Mouse (Mus musculus): ENCODE results near the gene Mrtfb.
"Not testable (repeated sequence)": the region's sequence is repeated elsewhere in the genome, so short reads cannot be mapped to it uniquely, and the experiment has no call there.

Mrtfb gene

DNA sequence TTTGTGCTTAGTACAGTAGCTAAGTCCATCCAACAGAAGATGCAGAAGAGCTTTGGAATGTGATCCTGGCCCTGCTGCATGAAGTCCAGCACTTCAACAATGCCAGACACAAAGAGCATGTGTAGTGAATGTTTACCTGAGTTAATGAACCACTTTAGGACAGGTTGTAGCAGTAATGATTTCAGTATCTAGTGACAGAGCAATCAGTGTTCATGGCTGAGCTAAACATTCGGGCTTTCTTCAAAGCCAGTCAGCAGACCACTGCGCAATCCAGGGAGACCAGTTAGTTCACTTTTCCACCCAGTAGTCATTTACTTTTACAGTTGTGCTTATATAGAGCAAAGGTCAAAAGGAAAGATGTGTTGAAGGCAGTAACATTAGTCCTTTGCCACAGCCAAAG lies 20.0 kb downstream of the Mrtfb start:
- peak in 1 of 2 experiments; percentile 12 for DNase-seq (ENCODE audit: low spot score in 2 of 2)

DNA sequence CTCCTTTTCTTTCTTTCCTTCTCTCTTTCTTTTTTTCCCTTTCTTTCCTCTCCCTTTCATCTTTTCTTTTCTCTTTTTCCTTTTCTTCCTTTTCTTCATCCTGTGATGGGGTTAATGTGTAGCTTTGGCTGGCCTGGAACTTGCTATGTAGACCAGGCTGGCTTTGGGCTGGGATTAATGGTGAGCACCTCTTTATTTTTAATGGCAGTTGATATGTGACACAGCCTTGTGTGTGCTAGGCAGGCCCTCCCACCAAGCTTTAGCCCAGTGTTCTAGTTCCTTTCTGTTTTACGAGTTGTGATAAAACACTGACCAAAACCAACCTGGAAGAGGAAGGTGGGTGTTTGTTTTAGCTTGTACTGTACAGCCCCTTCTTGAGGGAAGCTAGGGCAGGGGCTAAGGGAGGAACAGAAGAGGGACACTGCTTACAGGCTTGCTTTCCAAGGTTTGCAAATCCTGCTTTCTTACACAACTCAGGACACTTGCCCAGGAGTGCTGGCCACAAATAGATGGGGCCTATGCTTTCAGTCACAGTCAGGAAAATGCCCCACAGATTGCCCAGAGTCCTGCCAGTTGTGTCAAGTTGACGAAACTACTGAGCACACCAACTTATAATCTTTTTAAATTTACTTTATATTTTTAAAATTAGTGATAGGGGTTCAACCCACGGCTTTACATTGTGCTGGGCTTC lies 20.6 kb downstream of the Mrtfb start:
- DNase-seq (ENCODE audit: low spot score in 2 of 2), result no peak

DNA sequence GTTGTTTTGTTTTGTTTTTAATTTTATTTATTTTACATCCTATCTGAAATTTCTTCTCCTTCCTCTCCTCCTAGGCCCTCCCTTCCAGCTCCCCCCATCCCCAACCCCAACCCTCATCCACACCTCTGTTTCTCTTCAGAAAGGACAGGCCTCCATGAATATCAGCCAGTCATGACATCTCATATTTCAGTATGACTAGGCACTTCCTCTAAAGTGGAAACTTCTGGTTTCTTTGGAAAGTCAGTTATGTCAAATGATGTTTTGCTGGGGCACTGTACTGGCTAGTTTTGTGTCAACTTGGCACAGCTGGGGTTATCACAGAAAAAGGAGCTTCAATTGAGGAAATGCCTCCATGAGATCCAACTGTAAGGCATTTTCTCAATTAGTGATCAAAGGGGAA lies 30.1 kb downstream of the Mrtfb start:
- not testable (repeated sequence) for DNase-seq (ENCODE audit: low spot score in 2 of 2)

DNA sequence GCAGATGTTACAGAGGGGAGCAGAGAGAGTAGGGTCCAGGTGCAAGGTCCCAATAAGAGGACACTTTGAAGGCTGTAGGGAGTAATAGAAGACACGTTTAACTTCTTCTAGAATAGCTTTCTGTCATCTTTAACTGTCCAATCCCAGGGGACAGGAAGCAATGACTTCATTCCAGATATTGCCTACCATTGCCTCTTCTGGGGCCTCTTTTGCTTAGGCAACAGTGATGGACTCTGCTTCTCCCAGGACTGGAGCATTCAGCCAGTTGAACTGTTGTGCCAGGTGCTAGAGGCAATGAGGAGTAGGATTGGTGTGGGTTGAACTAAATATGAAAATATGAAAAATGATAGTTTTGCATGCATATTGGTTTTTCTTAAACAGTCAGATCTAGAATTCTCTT lies 41.6 kb downstream of the Mrtfb start:
- no peak for DNase-seq (ENCODE audit: low spot score in 2 of 2)

DNA sequence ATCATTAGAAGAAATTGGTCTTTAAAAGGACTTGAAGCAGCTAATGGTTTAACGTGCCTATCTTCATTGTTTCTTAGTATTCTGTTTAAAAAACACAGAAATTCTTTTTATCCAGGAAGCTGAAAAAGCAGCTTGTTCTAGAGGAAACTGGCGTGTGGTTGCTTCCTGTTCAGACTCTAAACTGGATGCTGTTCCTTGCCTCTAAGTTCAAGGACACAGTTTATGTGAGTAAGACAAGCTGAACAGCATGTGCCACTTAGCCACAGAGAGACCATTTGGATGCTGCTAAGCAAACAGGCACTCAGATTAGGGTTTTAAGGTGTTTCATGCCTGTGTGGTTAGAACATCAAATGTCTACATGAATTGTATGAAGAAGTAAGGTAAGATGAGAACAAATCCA lies 42.7 kb downstream of the Mrtfb start:
- no peak for DNase-seq (ENCODE audit: low spot score in 2 of 2)

DNA sequence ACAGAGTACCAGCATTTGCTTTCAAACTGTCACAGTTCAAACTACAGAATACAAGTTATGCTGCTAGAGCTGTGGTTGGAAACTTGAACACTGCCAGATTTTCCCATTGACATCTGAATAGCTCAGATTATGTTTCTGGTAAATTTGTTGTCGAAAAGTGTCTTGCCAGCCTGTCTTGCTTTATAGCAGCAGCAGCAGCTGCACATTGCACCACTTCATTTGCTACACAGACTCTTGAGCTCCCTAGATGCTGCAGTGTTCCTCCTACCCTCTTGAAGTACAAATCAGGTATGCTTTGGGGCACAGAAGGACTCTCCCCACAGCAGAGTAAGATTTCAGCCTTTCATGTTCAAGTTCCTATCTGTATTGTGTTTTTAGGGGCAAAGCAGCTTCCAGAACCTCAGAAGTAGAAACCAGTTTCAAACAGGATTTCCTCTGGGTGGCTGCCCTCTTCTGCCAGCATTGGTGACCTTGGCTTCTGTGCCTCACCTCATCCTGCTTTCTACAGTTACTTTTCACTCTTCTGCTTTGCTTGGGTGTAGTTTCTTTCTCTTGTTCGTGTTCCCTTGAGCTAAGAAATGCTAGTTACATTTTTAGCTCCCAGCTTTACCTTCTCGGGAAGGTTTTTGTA lies 49.9 kb downstream of the Mrtfb start:
- no peak for DNase-seq (ENCODE audit: low spot score in 2 of 2)

DNA sequence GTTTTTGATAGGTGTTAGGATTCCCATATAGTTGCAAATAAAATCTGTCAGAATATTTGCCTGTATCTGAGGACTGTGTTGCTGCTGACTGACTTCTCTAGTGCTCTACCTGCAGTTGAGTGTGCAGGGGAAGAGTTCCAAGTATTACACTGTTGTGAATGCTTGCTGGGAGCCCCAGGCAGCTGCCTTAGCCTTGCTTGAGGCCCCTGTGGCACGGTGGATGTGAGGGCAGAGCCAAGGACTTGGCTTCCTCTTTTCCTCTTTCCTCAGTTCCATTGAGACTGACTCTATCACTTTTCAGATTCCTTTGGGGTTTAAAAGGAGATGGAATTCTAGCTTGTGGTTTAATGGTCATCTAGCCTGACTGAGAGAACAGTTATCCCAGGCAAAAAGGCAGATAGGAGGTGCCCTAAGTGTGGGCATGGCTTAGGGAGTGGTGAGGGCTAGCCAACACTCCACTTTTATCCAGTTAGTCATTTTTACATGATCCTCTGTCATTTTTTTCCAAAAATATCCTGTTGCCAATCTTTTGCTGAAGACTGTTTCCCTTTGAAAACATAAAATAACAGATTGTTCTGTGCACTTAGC lies 53.9 kb downstream of the Mrtfb start:
- no peak for DNase-seq (ENCODE audit: low spot score in 2 of 2)

DNA sequence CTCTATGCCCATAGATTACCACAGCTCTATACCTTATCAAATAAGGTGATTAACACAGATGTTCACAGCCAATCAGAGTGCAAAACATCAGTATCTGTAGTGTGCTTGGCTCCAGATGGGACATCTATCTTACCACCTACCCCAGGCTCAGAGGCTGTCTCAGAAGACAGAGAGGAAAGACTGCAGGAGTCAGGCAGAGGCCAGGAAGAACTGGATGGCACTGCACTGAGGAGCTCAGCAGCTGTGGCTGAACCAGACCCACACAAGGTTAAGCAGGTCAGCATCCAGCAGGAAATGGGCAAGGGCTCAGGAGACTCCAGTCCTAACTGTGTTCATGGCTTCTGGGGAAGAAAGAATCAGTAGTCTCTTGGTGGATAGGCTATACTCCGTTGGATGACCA lies 55.1 kb downstream of the Mrtfb start:
- no peak for DNase-seq (ENCODE audit: low spot score in 2 of 2)

DNA sequence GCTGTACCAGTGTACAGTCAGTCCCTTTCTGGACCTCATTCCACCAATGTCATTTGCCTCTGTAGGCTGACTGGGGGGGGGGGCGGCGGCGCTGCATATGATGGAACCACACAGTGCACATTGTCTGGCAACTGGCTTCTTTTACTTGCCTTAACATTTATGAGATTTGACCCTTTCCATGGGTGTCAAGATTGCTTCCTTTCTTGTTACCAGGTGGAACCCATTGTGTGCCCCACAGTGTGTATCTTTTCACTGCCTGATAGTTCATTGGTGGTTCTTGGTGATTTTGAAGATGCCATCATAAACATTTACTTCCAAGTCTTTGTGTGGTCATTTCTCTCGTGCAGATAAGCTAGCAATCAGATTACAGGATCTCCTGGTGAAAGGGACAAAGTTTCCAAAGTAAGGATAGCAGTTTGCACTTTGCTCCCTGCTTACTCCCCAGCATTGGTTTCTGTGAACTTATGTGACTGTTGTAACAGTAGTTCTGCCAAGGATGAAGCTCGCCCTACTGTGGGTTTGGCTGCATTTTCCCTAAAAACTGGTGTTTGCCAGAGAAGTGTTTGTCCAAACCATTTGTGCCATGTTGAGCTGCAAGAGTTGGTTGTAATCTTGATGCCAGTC lies 56.9 kb downstream of the Mrtfb start:
- no peak for DNase-seq (ENCODE audit: low spot score in 2 of 2)

DNA sequence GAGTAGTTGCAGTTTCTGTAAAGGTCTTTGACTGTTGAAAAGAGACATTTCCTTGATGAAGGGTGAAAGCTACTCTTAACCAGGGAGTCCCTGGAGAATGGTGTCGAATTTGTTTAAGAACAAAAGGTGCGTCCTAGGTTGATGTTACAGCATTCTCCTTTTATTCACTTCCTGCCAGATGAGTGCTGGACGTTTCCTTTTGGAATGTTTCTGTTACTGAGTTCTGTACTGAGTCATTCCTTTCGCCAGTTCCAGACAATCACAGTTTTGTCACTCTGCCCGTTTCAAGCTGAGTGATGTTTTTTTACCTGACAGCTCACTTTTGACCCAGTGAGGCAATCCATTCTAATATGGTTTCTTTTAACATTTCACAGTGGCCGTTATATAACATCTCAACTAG lies 67.5 kb downstream of the Mrtfb start:
- no peak for DNase-seq (ENCODE audit: low spot score in 2 of 2)

DNA sequence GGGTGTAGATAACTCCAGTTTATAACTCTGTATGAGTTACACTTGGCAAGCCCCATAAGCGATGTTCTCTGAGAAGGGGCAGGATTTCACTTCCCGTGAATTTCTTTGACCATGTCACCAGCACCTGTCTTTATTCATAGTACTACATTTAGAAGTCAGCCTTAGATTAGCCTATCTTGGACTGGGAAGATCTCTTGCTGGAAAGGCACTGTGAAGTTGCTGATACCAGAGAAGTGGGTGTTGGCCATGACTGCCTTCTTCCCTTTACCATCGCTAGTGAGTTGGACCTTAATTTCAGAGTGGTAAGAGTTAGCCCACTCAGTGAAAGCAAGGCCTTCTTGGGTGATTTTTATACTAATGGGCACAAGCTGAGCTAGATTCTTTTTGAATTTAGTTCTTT lies 70.3 kb downstream of the Mrtfb start:
- DNase-seq (ENCODE audit: low spot score in 2 of 2), result no peak

DNA sequence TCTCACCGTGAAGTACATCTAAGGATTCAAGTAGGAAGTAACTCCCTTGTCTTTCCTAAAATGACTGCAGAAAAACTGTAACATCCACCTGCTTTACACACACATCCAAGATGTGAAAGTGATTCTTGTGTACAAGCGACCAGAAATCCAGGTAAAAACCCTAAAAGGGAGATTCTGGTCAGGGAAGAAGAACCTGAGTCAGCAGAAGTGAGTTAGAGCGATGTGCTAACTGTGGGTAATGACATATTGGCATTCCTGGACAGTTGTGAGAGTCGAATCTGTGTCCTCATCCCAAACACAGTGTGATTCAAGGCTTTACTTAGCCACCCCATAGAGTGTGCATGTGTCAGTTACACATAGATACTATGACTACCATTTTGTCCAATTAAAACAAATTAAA lies 72.4 kb downstream of the Mrtfb start:
- DNase-seq (ENCODE audit: low spot score in 2 of 2), result no peak

DNA sequence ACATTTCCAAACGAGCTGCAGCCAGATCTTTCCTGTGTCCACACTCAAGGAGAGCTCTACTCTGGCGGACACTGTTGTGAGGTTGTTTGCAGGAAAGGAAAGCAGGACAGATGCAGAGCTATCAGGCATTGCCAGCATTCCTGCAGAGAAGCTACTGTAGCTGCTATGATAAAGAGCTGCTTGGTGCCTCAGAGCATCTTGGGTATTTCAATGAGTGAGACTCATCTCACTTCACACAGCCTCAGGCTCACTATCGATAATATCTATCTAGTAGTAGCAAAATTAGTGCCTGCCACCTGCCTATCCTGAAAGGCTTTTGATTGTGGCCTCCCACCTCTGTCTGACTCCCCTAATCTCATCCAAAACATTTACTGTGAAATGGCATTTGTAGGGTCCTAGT lies 73.4 kb downstream of the Mrtfb start:
- no peak for DNase-seq (ENCODE audit: low spot score in 2 of 2)

DNA sequence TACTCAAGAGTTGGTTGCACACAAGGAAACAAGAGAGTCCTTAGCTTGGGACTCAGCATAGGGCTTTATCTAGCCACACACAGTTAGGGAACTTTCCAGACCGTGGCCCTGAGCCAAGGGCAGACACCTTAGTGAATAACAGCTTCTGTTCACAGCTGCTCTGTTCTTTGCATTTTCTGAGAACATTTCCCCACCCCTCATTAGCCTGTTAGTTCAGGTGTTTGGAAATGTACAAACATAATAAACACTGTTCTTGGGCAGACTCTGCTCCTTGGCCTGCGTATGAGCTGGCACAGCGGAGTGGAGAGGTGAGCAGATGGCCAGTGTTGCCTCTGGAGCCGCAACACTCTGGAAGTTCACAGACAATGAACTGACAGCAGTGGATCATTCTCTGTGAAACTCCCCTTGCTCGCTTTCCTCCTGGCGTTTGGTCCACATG lies 74.0 kb downstream of the Mrtfb start:
- DNase-seq (ENCODE audit: low spot score in 2 of 2), result no peak

DNA sequence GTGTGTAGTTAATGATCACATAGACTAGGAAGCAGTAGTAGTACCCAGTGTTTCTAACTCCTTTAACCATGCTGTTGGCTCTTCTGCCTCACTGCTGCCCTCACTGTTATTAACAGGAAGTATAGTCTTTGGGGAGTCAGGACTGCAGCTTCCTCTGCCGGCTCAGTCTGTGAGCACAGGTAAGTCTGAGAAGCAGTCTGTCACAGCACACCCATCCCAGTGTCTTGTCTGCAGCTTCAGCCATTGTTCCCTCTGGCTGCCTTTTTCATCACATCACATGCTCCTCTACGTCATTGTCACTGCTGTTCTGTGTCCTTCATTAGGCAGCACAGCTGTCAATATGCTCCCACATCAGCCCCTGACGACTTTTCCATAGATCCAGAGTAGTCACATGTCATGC lies 75.6 kb downstream of the Mrtfb start:
- no peak for DNase-seq (ENCODE audit: low spot score in 2 of 2)

DNA sequence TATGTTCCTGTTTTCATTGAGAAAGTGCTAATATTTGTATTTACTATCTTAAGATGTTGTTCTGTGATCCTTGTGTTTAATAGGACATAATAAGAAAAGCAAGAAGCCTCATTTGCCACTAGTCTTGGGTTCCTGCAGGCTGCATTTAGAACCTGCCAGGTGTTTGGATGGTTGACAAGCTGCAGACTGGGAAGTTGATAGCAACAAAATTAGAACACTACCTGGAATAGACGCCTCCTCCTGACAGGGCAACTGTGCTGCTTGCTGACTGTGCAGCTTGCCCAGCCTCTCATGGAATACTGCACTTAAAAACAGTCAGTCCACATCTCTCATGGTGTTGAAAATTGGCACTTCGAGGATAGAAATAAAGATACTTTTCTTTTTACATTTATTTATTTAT lies 76.3 kb downstream of the Mrtfb start:
- no peak for DNase-seq (ENCODE audit: low spot score in 2 of 2)

DNA sequence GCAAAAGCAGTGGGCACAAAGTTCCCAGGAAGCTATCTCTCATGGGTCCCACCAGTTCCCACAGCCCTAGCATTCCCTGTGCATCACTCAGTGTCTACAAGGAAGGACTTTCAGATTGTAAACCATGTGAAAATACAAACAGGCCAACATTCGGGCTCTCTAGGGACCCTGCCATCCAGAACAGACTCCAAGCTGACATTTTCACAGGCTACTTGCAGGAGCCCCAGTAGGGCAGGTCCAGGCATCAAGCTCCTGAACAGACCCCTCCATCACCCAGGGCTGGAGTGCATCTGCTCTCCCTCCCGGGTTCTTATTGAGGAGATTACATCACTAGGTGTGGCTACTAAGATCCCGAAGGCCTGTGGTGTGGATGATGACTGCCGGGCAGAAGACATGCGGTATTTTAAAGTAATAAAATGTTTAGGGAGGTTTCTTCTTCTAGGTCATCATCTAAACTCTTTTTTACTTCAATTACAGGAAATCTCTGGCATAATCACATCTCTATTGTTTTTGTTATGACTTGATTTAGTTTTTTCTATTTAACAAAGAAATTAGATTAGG lies 77.6 kb downstream of the Mrtfb start:
- DNase-seq (ENCODE audit: low spot score in 2 of 2), result no peak

DNA sequence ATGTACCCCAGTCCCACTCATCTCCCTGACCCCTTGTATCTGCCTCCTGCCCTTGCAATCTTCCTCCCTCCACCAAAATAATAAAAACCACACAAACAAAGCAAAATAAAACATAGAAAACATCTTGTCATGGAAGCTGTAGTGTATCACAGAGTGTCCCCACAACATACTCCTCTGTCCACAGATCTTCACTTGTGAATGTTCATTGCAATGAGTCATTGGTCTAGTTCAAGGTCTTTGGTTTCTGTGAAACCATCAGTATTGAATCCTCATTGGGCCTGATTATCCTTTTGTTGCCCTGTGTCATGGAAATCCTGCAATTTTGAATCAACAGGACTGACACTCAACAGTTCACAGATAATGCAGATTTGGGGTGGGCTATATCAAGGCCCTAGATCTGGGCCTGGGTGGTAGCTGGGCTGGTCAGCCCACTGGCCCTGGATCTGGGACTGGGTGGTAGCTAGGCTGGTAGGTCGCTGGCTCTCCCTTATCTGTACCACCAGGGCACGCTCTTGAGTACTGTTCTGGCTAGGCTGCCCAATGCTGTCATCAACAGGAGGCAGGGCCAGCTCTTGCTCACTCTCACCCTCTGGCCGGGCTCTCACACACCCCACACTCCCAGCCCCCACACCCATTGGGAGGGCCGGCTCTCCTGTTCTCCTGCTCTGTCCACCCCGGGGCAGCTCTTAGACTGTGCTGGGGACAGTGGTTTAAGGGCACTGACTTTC lies 80.4 kb downstream of the Mrtfb start:
- DNase-seq (ENCODE audit: low spot score in 2 of 2), result no peak

DNA sequence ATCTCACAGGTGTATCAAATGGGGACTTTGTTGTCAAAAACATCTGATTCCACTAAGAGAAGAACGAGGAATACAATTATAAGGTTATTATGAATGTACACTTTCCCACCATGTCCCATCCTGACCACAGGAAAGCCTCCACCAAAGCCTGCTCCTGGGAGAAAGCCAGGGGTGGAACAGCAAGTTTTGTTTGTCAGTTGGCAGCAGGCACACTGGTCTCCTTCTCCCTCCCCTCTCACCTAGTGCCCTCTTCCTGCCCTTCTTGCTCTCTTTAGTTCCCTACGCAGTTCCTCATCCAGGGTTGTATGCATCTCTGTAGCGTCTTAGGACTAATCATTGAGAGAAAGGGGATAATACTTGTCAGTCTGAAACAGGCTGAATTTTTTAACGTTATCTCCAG lies 81.8 kb downstream of the Mrtfb start:
- DNase-seq (ENCODE audit: low spot score in 2 of 2), result peak in 1 of 2 experiments; percentile 48

DNA sequence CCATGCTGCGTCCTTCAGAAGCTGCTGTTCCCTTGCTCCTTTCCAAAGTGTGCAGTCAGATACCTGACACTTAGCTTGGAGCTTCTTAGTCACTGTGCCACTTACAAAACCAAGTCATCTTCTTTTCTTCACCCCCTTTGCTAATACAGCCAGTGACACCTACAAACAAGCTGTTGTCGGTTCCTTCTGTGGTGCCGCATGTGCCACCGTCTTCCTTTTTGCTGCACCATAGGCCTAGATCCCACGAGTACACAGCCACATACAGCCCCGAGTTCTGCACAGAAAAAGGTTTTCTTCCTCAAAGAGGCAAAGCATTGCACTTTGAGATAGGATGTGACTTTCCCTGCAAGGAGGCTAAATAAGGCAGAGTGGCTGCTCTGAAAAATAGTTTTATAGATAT lies 83.2 kb downstream of the Mrtfb start:
- no peak for DNase-seq (ENCODE audit: low spot score in 2 of 2)

DNA sequence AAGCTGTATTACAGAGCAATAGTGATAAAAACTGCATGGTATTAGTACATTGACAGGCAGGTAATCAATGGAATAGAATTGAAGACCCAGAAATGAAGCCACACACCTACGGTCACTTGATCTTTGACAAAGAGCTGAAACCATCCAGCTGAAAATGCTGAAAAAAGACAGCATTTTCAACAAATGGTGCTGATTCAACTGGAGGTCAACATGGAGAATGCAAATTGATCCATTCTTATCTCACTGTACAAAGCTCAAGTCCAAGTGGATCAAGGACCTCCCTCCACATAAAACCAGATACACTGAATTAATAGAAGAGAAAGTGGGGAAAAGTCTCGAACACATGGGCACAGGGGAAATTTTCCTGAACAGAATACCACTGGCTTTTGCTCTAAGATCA lies 89.5 kb downstream of the Mrtfb start:
- not testable (repeated sequence) for DNase-seq (ENCODE audit: low spot score in 2 of 2)

DNA sequence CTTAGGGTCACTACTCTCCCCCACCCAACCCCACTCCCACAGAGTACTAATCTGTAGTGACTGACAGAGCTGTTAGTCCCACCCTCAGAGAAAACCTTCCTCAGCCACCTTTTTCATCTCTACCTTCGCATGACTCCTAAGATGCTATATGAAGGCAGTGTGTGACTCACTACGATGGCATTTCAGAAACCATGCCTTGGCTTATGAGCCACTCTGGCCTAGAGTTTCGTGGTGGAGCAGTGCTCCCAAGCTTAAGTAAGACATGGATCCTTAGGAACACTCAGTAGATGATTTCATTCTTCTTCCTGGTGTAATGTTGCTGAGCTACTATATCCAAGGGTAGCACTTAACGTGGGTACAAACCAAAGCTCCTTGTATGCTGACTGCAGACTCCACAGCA lies 94.4 kb downstream of the Mrtfb start:
- no peak for DNase-seq (ENCODE audit: low spot score in 2 of 2)

Measured in urinary bladder, adult 18-20 months (tissue).